Mouse (Mus musculus): ENCODE data around the gene Cyp4f16. TPM values are rescaled to one million over a fixed set of nuclear protein-coding genes. Genes with fewer than 3 reads are reported as not detected.
"Not testable (repeated sequence)": the region's sequence is repeated elsewhere in the genome, so short reads cannot be mapped to it uniquely, and the experiment has no call there.

Cyp4f16 gene
- total RNA-seq (2018; cell fraction: chromatin; rRNA removed), result 10 to 100 TPM in 21 of 26 experiments, 1 to 10 TPM in 5; 3.3 to 48.4 (median 31.2) TPM
- total RNA-seq (2018; cell fraction: cytosol; rRNA removed), result 10 to 100 TPM; 12.9 to 23.5 (median 18.3) TPM
- total RNA-seq (2018; cell fraction: nucleus; rRNA removed), result 10 to 100 TPM in 25 of 26 experiments, 1 to 10 TPM in 1; 6.5 to 47.4 (median 24.3) TPM
- 9.3 to 18.1 TPM (median 16.2 TPM) in 3 replicates for polyA plus RNA-seq (2018)

DNA sequence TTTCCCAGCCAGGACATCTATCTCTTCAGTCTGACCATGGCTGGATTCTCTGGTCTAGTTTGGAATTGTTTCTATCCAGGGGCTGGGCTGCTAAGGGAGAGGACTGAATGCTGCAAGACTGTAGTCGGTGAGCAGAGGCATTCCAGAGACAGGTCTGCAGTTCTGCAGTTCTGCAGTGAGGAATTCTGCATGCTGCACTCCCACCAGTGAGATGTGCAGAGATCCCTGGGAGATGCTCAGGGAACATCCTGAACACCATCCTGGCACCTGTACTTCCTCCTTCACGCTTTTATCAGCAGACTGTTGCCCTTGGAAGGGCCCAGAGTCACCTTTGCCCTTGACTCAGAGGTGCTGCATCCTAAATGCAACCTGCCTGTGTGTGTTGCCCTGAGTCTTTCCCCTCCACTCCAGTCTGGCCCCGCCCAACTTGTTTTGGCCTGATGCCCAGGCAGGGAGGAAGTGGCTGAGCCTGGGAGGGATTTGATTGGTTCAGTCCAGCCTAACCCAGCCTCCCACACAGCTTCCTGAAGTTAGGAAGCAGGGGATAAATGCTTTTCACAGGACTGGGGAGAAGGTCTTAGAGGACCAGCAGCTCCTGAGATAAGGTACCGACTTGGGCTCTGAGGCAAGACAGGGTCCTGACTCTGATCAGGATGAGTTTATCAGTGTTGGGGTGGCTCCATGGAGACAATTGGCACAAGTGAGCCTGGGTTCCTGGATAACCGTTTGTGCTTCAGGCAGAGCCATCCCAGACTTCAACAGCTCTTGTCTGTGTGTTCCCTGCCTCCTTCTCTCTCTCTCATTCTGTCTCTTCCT is at the start of gene Cyp4f16:
Gene Cyp4f16 (plus strand): TSS at position 508 of the 816 bp plus-strand sequence.
- peak within 1 kb of the TSS; percentile 37 for H3K27ac ChIP-seq
- 0% methylated on average over 4 of the region's 5 CpGs for WGBS (ENCODE audit: missing documents)

DNA sequence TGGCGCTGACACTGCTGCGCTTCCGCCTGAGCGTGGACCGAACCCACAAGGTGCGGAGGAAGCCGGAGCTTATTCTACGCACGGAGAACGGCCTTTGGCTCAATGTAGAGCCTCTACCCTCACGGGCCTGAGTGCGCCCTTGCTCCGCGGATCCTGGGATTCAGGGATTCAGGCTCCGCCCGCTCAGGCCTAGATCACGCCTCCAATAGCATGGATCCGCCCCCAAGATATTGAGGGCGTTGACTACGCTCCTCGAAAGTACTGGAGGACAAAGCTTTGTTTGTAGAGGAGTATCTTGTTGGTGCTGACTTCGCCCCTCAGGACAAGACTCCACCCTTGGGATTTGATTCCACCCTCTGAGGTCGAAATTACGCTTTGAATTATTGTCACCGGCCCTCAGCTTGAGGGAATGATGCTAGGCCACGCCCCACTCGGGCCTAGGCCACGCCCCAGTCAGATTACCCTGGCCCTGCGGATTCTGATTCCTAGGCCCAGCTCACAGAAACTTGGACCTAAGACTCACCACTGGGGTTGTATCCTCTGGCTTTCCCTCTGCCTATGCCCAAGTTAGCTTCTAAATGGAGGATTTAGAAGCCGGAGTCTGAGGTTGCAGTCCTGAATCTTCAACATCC is 43.9 kb upstream of the Cyp4f16 start:
- WGBS (ENCODE audit: missing documents), result 25% methylated on average over 30 of the region's 30 CpGs
- peak overlapping the region; percentile 8; the same call in 1 of the 2 replicates for H3K4me3 ChIP-seq (ENCODE audit: inconsistent target)
- no peak overlapping the region for H3K27ac ChIP-seq
- H3K36me3 ChIP-seq (ENCODE audit: inconsistent target), result no peaks in the 10 kb centered on the region
- H3K79me2 ChIP-seq (ENCODE audit: inconsistent target), result no peaks in the 10 kb centered on the region

More for the DNA sequence above, at the start of gene Cyp4f16:
- not testable (repeated sequence) for H3K36me3 ChIP-seq (ENCODE audit: inconsistent target); H3K79me2 ChIP-seq (ENCODE audit: inconsistent target)
- H3K4me3 ChIP-seq (ENCODE audit: inconsistent target), result peak within 1 kb of the TSS; percentile 51

DNA sequence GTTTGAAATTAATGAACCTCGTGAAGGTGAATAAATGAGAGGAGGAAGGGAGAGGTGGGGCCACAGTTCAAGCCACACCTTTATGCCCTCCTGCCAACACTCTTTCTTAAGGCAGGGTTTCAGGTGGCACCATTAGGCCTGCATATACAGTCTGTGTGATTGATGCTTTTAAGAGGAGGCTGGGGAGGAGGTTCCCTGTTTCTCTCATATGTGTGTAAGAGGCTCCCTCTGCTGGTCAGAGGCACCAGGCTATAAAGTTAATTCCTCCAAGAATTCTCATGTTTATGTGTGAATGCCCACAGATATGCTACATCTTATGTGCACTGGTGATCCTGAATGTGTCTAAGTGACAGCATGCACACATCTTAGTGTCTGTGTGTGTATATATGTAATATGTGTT is 41.8 kb upstream of the Cyp4f16 start:
- 27% methylated on average over 1 of the region's 1 CpGs for WGBS (ENCODE audit: missing documents)
- Histone ChIP-seq H3K4me3 (ENCODE audit: inconsistent target) (no peak overlapping the region), H3K36me3 (ENCODE audit: inconsistent target) (no peaks in the 10 kb centered on the region)

DNA sequence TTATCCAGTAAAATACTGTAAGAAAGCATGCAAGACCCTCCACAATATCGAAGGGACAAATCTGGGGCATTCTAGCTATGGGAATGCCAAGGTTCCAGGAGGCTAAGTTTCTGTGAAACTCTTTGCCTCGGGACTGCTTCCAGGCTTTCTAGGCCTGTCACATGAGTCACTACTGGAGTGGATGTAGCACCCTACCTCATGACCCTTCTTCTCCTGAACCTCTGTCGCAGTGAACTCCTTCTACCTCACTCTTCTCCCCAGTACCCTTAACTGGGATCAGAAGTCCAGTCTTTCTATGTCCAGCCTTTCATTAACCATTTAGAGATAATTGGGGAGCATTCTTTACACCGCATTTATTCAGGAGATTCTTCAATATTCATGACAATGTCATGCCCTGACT is 35.8 kb upstream of the Cyp4f16 start:
- 98% methylated on average over 4 of the region's 4 CpGs for WGBS (ENCODE audit: missing documents)
- not testable (repeated sequence) for H3K79me2 ChIP-seq (ENCODE audit: inconsistent target); H3K36me3 ChIP-seq (ENCODE audit: inconsistent target); H3K4me3 ChIP-seq (ENCODE audit: inconsistent target); H3K27ac ChIP-seq

More for the DNA sequence above, 41.8 kb upstream of the Cyp4f16 start:
- Histone ChIP-seq H3K27ac (no peak overlapping the region), H3K79me2 (ENCODE audit: inconsistent target) (no peaks in the 10 kb centered on the region)

DNA sequence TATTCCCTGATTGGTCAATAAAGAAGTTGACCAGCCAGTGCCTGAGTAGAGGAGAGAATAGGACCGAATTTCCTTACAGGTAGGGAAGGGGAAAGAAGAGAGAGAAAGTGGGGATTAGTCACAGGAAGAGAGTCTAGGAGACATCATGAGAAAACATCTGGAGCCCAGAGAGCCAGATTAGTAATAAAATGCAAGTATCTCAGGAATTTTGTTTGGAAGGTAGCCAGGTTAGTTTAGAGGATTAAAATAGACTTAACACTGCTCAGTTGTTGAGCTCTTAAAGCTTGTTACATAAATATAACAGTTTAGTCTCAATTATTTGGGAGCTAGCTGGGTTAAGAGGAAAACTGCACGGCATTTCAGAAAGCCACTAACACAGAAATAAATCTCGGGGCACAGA is 35.3 kb upstream of the Cyp4f16 start:
- no peaks in the 10 kb centered on the region for H3K79me2 ChIP-seq (ENCODE audit: inconsistent target)
- 86% methylated on average over 3 of the region's 3 CpGs for WGBS (ENCODE audit: missing documents)
- no peaks in the 10 kb centered on the region for H3K36me3 ChIP-seq (ENCODE audit: inconsistent target)
- H3K4me3 ChIP-seq (ENCODE audit: inconsistent target), result no peak overlapping the region
- H3K27ac ChIP-seq, result no peak overlapping the region

DNA sequence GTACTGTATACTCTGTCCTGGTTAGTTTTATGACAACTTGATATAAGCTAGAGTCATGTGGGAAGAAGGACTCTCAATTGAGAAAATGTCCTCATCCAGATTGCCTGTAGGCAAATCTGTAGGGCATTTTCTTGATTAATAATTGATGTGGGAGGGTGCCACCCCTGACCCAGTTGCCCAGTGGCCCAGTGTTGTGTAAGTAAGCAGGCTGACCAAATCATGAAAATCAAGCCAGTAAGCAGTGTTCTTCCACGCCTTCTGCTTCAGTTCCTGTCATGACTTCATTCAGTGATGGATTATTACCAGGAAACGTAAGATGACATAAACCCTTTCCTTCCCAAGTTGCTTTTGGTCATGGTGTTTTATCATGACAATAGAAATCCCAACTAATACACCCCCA is 33.2 kb upstream of the Cyp4f16 start:
- H3K36me3 ChIP-seq (ENCODE audit: inconsistent target), result no peaks in the 10 kb centered on the region
- WGBS (ENCODE audit: missing documents), result 81% methylated on average over 2 of the region's 2 CpGs
- H3K27ac ChIP-seq, result no peak overlapping the region
- no peaks in the 10 kb centered on the region for H3K79me2 ChIP-seq (ENCODE audit: inconsistent target)
- no peak overlapping the region for H3K4me3 ChIP-seq (ENCODE audit: inconsistent target)

DNA sequence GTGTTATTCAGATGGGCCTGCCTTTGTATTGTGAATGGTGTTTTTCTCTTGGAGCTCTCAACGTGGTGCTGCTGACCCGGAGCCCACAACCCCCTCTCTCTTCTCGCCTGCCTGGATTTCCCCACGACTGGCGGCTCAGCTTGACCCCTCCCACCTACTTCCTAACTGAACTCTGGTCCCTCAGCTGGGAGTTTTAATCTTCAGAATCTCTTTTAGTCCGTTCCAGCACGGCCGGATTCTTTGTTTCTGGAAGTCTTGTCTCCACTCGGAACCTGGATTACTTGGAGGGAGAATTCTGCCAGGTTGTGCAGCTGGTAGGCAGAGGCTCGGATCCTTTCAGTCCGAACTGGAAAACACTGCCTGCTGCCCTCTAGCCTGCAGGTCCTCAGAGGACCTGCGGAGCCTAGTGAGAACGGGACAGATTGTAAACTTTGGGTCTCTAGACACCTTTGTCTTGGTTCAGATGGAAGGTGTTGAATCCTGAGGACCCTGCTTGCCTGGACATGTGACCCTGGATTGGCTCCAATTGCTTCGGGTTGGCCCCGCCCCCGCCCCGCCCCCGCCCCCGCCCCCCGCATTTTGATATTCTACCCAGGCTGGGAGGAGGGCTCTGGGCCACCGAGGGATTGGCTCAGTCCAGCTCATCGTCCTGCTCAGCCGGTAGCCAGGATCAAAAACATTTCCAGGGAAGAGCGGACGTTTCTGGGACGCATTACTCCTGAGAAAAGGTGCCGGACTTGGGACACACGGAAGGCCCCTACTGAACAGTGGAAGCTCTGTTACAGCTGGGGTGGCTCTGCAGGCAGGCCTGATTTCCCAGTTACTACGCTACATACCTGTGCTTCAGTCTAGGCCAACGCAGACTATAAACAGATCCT is 30.3 kb upstream of the Cyp4f16 start, which contains the start of gene Cyp4f17:
Gene Cyp4f17 (plus strand): TSS at position 200 of the 878 bp plus-strand sequence.
- H3K4me3 ChIP-seq (ENCODE audit: inconsistent target), result peak within 1 kb of the TSS; percentile 51
- no peaks in the 10 kb centered on the region for H3K79me2 ChIP-seq (ENCODE audit: inconsistent target)
- no peak within 1 kb of the TSS for H3K27ac ChIP-seq
- no peaks in the 10 kb centered on the region for H3K36me3 ChIP-seq (ENCODE audit: inconsistent target)
- WGBS (ENCODE audit: missing documents), result 6% methylated on average over 30 of the region's 30 CpGs

DNA sequence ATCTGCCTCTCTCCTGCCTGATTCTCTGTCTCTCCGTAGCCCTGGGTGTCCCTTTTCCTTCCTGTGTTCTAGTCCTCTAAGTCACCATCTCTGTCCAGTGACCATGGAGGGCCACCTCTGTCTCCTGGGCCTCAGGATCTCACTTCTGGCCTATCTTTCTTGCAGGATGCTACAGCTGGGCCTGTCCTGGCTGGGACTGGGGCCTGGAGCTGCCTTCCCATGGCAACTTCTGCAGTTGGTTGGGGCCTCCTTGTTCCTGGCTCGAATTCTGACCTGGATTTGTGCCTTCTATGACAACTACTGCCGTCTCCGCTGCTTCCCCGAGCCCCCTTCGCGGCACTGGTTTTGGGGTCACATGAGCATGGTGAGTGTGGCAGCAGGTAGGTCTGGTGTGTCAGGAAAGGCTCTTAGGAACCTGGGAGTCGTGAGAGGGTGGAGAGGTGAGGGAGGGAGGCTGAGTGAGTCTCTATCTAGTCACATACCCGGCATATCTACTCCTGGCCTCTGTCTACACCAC is 29.6 kb upstream of the Cyp4f16 start:
- WGBS (ENCODE audit: missing documents), result 65% methylated on average over 9 of the region's 9 CpGs
- Histone ChIP-seq H3K27ac (no peak overlapping the region), H3K36me3 (ENCODE audit: inconsistent target) (no peaks in the 10 kb centered on the region), H3K79me2 (ENCODE audit: inconsistent target) (no peaks in the 10 kb centered on the region), H3K4me3 (ENCODE audit: inconsistent target) (peak overlapping the region; percentile 51)

DNA sequence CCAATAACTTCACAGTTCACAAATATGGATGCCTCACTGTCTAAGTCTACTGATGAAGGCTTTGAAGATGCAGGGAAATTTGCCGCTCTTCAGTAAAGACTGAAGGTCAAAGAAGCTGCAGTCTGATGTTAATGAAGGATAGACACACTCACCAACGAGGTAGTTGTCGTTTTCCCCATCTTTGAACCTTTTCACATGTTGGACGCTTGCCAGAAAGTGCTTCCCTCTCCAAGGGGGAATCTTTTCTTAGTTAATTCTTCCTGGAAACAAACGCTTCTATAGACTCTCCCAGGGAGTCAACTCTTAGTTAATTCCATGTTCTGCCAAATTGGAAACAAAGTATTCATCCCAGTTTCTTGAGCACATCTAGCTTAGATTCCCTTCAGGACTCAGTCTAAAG is 20.2 kb upstream of the Cyp4f16 start:
- no peak overlapping the region for H3K4me3 ChIP-seq (ENCODE audit: inconsistent target)

DNA sequence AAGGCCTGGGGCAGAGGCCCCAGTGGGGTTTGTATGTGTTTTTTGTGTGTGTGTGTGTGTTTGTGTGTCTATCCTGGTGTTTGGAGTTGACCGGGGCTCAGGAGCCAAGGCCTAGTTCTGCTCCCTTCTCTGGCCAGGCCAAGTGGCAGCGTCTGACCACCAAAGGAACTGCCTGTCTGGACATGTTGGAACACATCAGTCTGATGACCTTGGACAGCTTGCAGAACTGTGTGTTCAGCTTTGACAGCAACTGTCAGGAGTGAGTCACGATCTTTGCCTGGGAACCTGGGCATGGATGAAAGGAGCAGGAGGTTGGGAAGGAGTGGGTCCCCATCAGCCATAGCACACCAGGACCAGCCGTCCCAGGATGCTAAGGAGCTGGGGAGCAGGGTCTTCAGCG is 14.4 kb upstream of the Cyp4f16 start:
- no peak overlapping the region for H3K4me3 ChIP-seq (ENCODE audit: inconsistent target)
- no peaks in the 10 kb centered on the region for H3K79me2 ChIP-seq (ENCODE audit: inconsistent target)
- no peaks in the 10 kb centered on the region for H3K36me3 ChIP-seq (ENCODE audit: inconsistent target)
- WGBS (ENCODE audit: missing documents), result 100% methylated on average over 5 of the region's 5 CpGs
- H3K27ac ChIP-seq, result no peak overlapping the region

More for the DNA sequence above, 20.2 kb upstream of the Cyp4f16 start:
- H3K79me2 ChIP-seq (ENCODE audit: inconsistent target), result no peaks in the 10 kb centered on the region
- no peak overlapping the region for H3K27ac ChIP-seq
- no peaks in the 10 kb centered on the region for H3K36me3 ChIP-seq (ENCODE audit: inconsistent target)
- 100% methylated on average over 5 of the region's 5 CpGs for WGBS (ENCODE audit: missing documents)

DNA sequence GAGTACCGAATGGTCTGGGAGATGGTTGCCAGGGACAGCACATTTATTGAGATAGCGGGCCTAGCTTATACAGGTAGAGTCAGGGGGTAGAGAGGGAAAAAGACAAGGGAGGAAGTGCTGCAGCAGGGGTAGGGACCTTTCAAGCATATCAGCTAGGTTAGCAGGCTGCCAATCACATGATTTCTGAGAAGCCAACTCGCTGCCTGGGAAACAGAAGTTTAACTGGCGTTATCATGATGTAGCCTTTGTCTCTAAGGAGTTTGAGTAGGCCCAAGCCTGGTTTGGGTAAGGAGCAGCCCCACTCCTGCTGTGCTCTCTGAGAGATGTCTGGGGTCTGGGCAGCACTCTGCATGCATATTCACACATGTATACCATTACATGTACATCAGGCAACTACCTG is 14.0 kb upstream of the Cyp4f16 start:
- Histone ChIP-seq H3K79me2 (ENCODE audit: inconsistent target) (no peaks in the 10 kb centered on the region), H3K36me3 (ENCODE audit: inconsistent target) (no peaks in the 10 kb centered on the region), H3K27ac (no peak overlapping the region), H3K4me3 (ENCODE audit: inconsistent target) (no peak overlapping the region)
- 83% methylated on average over 4 of the region's 4 CpGs for WGBS (ENCODE audit: missing documents)

DNA sequence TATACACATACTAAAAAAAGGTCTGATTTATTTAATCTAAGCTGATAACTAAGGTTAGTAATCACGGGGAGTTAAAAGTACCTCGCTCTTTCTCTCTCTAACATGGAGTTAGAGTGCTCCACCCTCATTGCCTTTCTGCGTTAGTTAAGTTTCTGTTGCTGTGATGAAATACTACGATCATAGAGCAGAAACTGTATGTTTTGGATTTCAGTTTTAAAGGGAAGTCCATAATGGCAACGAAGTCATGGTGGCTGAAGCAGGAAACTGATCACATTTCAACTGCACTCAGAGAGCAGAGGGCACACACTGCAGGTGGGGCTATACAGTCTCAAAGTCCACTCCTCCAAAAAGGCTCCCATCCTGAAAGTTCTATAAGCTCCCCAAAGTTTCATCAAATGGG is 13.5 kb upstream of the Cyp4f16 start:
- H3K79me2 ChIP-seq (ENCODE audit: inconsistent target), result no peaks in the 10 kb centered on the region
- no peak overlapping the region for H3K27ac ChIP-seq
- 41% methylated on average over 5 of the region's 5 CpGs for WGBS (ENCODE audit: missing documents)
- H3K36me3 ChIP-seq (ENCODE audit: inconsistent target), result no peaks in the 10 kb centered on the region
- H3K4me3 ChIP-seq (ENCODE audit: inconsistent target), result peak overlapping the region; percentile 43; the same call in 1 of the 2 replicates

DNA sequence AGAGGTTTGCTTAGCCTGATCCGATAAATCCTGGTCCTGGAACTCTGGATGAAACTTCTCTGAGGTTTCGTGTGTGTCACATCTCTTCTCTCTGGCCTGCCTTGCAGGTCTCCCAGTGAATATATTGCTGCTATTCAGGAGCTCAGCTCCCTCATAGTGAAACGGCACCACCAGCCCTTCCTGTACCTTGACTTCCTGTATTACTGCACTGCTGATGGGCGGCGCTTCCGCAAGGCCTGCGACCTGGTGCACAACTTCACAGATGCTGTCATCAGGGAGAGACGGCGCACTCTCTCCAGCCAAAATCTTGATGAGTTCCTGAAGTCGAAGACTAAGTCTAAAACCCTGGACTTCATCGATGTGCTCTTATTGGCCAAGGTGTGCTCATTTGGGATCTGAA is 12.5 kb upstream of the Cyp4f16 start:
- WGBS (ENCODE audit: missing documents), result 42% methylated on average over 11 of the region's 11 CpGs
- Histone ChIP-seq H3K79me2 (ENCODE audit: inconsistent target) (no peaks in the 10 kb centered on the region), H3K36me3 (ENCODE audit: inconsistent target) (no peaks in the 10 kb centered on the region), H3K4me3 (ENCODE audit: inconsistent target) (peak overlapping the region; percentile 43), H3K27ac (no peak overlapping the region)

DNA sequence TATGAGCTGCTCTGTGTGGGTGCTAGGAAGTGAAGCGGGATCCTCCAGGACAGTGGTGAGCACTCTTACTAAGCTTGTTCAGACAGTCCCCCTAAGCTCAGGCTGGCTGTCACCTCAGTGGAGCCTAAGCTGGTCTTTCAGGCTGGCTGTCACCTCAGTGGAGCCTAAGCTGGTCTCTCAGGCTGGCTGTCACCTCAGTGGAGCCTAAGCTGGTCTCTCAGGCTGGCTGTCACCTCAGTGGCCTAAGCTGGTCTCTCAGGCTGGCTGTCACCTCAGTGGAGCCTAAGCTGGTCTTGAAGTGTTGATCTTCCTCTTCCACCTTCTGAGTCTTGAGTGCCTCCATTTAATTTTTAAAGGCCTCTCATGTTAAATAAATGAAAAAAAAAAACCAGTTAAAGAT is 10.0 kb upstream of the Cyp4f16 start:
- not testable (repeated sequence) for H3K4me3 ChIP-seq (ENCODE audit: inconsistent target); H3K27ac ChIP-seq; H3K79me2 ChIP-seq (ENCODE audit: inconsistent target); H3K36me3 ChIP-seq (ENCODE audit: inconsistent target)
- WGBS (ENCODE audit: missing documents), result 88% methylated on average over 1 of the region's 1 CpGs

All from macrophage (primary cell).